Mouse (Mus musculus) left cerebral cortex, adult 9 months (tissue): Measurements from ENCODE around the gene Ajm1.

Source experiments
- DNase-seq, 2 experiments: peaks; one replicate each; pipeline ENCODE4 v3.0.0; 2022; ENCODE audit warnings: low spot score in 2 of 2

Ajm1 gene

DNA sequence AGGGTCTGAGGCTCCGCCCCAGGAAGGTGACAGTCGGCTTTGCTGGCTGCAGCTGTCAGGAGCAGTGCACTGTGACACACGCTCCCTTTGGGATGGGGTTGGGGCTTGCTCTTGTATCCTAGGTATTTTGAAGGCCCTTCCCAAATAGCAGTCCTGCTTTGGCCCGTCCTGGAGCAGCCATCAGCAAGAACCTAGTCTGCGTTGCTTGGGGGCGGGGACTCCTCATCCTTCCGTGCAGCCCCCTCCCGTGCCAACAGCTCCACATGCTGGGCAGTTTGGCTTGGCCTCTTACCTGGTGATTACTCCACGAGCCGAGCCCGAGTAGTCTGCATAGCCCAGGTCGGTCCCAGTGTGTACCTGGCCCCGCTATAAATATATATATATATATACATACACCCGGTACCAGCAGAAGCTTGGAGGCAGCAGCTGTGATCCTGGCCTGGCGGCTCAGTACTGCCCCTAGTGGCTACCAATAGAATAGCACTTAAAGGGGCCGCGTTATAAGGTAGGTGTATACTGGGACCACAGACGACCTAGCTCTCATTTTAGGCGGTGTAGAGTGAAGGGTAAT, at the start of gene Ajm1:
Gene Ajm1 (minus strand): TSS at position 464 of the 571 bp plus-strand sequence.
- peak in 1 of 2 experiments; percentile 78 for DNase-seq

DNA sequence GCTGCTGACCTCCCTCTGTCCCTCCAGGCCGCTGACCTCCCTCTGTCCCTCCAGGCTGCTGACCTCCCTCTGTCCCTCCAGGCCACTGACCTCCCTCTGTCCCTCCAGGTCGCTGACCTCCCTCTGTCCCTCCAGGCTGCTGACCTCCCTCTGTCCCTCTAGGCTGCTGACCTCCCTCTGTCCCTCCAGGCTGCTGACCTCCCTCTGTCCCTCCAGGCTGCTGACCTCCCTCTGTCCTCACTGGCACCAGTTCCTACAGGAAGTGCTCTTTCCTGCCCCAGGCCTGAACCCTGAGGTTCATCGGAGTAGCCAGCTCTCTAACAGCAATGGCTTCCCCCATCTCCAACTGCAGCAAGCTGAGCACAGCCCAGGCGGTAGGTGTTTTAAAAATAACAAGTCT, 47.2 kb upstream of the Ajm1 start:
- no peak for DNase-seq

DNA sequence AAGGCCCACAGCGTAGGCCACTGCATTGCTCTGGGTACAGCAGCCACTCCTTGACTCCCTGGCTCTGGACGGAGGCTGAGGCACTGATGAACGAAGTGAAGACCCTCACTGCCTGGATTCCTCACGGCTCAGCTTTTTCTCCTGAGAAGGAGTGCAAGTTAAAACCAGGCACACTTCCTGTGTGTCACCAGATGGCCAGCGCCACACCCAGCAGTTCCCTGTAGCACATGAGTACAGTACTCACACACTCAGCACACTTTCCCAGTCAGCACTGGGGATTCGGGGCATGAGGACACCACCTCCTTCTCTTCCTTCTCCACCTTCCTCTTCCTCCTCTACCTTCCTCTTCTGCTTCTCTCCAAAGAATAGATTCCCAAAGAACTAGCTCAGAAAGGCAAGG, 46.3 kb upstream of the Ajm1 start, which contains the start of gene Fcna:
Gene Fcna (minus strand): TSS at position 220 of the 400 bp plus-strand sequence.
- DNase-seq: no peak

DNA sequence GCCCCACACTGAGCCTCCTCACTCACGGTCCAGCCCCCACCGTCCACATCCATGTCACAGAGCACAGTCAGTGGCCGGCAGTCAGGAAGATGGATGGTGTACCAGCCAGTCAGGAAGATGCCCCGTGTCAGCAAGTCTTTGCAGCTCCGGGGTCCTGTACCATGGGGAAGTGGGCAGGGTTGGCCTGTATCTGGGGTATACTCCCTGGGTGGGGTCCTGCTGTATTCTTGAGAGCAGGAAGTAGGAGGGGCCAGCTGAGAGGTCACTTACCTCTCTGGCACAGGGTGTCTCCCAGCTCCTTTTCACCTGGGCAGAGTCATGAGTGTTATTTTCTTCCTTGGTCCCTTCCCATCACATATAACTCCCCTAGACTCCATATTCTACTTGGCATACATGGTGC, 44.4 kb upstream of the Ajm1 start:
- no peak for DNase-seq

DNA sequence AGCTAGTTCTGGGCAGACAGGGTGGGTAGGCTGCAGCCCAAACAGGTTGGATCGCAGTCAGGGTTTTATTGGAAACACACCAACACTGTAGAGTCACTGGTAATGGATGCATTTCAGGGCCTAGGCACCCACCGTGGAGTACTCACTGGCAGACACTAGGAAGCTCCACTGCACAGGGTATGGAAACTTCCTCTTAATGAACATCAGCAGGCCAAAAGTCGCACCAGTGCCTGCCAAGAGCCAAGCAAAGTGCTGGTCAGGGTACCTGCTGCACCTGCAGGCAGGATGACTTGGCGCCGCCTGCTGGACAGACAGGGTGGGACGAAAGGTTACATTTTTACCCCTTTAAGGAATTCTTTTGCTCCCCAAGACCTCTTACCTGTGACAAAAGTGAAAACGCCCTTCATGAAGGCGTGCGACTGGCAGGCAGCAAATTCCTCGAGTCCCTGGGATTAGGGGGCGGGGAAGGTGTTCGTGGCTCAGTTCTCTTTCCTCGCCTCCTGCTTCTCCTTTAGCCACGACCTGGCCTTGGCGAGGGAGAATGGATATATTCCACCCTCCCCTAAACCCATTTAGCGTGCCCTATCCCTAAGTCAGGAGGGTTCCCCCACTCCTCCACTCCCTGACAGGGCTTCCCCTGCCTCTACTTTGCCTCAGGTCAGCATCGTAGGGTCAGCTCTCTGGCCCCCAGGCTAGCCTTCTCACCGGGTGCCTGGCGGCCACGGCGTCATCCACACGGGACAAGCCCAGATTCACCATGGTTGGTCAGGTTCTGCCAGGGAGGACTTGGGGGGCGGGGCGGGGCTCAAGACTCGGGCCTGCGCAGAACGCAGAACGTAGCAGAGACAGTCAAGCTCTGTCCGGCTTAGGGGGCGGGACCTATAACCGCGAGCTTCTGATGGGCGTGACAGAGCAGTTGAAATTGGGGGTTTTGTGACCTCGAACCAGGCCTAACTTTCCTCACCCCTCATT, 40.0 kb upstream of the Ajm1 start, which contains the start of gene Tmem141:
Gene Tmem141 (minus strand): TSS at position 777 of the 972 bp plus-strand sequence.
- peak; percentile 61 to 89 for DNase-seq

DNA sequence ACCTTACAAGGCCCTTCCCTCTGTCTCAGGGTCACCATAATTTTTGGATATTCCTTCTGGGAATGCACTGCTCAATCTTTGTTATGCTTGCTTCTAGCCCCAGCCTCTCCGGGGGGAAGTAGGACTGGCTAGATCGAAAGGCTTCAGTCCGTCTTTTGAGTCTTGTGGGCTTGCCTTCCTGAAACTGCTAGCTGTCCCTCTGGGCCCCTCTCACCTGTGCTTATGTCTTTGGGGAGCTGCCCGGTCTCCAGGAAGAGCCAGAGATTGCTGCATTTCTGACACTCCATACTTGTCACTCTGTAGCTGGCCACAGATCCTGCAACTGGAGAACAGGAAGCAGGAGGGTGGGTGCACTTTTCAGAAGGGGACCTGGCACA, 39.3 kb upstream of the Ajm1 start:
- DNase-seq: no peak

DNA sequence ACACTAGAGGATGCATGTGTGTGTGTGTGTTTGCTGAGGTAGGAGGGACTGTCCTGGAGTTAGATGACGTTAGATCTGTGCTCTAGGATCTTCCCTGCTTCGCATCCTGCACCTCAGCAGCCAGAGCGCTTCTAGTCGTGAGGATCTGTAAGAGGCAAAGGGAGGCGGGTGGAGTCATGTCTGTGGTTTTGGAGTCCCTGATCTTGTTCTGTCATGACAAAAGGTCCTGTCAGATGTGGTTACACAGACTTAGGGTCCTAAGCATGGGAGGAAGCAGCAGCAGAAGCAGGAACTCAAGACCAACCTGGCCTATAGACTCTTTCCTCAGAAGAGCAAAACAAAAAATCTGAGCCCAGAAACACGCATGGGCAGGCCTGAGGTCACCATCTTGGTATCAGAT, 38.8 kb upstream of the Ajm1 start:
- no peak for DNase-seq

DNA sequence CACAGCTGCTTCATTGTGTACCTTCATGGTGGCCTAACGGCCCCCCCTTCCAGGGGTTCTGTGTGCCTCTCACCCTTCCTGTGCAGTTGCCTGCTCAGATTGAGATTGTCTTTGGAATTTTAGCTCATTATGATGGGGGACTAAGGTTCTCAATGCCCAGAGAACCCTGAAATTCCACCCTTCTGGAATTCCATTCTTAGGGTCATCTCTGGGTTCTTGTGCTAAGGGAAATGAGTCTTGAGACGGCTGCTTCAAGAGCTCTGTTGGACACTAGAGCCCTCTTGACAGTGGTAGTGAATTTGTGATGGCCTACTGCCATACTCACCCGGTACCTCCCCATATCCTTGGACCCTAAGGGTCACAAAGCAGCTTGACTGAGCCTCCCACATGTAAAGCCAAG, 36.0 kb upstream of the Ajm1 start, which contains the start of gene Ccdc183:
Gene Ccdc183 (minus strand): TSS at position 101 of the 400 bp plus-strand sequence.
- no peak for DNase-seq

DNA sequence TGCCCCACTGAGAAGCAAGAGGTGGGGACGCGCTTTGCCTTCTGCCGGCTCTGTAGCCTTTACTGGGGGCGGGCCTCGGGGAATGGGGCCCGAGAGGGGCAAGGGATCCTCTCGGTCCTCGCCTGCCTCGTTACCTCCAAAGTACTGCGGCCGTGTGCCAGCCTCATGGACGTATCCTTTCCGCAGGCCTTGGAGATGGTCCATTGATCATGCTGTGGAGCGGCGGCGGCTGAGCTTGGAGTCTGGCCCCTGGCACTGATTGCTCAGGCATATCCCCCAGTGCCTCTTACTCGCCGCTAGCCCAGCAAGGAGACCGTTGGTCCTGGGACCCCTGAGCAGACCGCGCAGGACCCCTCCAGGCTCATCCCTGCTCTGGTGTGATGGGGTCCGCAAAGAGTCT, 34.8 kb upstream of the Ajm1 start:
- DNase-seq: no peak

DNA sequence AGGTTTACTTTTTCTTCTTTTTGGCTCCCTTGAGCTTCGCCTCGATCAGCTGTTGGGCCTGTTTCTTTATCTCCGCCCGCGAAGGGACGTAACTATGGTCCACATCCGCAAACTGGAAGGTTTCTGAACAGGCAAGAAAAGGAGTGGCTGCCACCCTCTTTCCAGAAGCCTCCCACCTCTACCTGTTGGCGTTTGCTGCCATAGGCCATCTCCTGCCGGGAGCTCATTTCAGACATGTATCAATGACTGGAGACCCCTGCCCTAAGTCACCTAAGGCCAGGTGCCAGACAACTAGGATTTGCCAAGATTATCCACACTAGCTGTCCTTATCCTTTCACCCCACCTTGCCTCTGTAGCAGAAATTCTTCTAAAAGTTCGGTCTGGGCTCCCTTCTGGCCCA, 27.1 kb upstream of the Ajm1 start:
- DNase-seq: no peak

DNA sequence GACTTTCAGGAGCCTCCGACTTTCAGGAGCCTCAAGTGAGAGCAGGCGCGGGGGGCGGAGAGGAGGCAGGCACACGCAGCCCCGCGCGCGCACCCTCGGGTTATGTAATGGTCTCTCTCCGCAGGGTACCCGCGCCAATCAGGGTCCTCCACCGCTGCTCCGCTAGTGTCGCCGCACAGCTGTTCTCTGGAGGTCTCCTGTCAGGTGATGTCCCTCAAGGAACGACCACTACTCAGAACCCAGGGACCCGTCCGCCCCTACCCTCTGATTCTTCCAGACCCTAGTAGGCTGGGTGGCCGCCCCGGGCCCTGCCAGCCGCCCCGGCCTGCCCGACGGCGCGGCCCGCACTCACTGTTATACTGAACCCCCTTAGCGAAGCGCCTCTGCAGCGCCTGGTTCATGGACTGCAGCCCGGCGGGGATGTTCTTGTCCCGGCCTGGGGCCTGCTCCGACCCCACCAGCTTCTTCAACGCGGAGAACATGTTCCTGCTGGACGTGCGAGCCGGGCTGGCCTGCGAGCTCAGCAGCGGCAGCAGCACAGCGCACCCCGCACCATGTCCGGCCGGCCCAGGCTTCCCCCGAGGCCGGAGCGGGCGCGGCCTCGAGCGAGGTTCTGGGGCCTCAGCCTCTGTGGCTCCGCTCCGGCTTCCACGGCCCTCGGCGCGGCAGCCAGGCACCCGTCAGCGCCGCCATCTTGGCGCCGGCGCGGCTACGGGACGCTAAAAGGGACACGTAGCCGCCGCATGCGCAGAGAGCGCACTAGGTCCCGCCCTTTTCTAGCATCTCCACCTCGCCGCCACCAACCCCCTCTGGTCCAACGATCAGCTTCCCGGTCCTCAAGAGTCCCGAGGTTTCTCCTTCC, 26.4 kb upstream of the Ajm1 start, which contains the start of gene Rabl6:
Gene Rabl6 (minus strand): TSS at position 761 of the 862 bp plus-strand sequence.
- peak; percentile 65 to 91 for DNase-seq

DNA sequence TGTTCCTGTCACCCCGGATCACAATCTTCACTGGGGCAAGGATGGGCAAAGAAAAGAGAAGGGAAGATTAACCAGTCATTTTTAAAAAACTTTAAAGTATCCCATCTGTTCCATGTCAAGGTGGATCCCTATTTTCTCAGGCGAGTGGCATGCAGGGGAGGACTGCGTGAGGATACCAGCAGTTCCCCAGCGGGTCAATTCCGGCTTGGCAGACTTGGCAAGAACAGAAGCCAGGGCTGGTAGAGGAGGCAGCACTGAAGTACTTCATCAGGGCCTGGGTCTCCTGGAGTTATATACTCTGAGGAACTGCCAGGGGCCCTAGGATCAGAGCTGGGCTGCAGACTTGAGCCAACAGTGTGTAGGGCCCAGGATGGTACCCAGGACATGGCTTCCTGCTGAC, 21.0 kb upstream of the Ajm1 start:
- no peak for DNase-seq

DNA sequence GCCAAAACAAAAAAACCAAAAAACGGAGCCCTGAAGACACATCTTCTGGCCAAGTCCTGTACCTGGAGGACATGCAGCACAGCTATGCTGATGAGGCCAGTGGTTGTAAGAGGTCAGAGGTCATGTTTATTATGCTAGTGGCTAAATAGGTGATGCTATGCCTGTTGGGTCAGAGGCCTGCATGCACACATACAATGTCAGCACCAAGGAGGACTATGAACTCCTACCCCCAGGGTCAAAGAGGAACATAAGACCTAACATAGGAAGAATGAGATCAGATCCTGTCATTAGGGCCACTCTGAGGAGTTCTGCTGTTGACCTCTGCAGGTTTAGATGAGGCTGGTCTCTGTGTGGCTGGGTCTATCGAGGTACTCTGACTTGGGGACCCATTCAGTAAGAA, 18.5 kb upstream of the Ajm1 start:
- DNase-seq: no peak

DNA sequence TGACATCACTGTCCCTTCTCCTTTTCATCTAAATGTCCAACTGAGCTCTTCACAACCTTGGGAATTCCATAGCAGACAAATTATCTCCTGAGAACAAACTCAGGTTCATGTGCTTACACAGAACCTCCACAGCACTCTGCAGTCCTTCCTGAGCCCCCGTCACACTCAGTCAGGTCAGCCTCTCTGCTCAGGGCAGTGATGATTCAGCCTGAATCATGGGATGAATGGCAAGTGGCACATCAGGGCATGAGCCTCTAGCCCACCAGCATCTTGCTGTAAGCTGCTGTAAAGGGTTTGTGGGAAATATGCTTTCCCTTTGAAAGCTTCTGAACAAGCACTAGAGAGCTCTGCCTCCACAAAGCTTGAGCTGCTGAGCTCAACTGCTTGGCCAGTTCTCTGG, 17.2 kb upstream of the Ajm1 start:
- no peak for DNase-seq

DNA sequence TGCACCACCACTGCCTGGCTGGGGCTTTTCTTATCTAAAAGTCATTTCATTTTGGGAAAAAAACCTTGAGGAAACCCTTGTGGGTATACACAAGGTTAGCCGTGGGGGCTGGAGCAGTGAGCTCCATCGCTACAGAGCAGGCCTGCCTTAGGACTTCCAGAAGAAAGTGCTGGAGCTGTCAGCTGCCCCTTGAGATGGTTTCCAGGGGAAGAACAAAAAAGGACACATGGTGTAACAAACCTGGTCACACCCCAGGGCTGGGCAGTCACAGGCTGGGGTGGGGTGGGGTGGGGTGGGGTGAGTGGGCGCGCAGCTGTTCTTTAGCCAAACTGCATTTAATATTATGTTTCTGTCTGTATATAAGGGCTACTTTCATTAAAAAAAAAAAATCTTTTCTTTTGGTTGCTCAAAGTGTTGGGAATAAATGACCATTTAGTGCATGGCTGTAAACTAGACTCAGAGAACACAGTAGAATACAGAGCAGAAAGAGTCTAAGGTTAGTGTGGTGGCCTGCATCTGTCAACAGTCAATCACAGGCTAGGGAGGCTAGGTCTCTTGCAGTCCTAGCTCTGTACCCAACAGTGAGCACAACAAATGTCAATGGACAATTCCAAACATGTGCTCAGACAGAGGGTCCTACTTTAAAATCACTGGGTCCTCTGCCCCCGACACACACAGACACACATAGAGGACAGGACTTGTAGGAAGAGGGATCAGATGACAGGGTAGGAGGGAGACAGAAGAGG, 15.4 kb upstream of the Ajm1 start:
- DNase-seq: no peak

DNA sequence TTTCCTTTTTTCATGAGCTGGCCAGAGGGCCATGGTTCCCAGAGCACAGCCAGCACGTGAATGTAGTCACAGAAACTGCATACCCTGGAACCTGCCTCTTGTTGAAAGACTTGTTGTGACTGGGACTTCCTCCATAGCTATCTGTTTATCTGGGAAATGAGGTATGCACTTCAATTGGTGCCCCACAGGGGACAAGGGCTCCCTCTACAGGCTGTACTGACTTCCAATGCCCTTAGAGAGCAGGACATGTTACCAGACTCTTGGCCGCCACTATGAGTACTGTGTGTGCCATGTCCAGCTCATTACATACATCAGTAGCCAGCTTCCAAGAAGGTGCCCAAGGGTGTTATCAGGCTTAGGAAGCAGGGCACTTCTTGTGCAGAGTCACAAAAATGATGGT, 10.3 kb upstream of the Ajm1 start:
- DNase-seq: peak in 1 of 2 experiments; percentile 62

DNA sequence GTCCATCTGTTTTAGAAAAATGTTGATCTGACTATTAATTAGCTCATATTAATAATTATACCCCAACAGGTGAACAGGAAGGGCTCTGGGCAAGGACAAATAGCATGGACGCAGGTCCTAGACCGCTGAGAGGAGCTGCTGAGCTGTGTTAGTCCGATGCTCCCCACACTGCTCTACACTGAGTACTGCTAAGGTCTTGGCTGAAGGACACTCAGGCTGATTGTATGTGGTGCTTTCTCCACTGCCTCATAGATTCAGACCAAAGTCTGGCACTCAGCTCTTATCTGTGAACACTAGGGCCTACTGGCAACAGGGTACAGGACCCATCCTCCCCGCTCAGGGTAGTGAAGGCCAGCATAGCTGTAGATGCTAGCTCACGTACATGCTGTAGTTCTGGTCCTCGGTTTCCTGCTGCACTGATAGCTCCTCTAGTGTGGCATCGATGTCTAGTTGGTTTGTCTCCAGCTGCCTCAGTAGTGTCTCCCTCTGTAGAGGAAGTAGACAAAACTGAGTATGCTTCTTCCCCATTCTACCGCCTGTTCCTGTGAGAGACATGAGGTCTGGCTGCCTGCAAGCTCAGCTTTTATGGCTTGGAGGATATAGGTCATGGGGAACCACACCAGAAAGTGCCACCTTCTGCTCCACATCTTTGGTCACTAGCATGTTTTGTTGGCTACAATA, 6.8 kb upstream of the Ajm1 start:
- DNase-seq: no peak

DNA sequence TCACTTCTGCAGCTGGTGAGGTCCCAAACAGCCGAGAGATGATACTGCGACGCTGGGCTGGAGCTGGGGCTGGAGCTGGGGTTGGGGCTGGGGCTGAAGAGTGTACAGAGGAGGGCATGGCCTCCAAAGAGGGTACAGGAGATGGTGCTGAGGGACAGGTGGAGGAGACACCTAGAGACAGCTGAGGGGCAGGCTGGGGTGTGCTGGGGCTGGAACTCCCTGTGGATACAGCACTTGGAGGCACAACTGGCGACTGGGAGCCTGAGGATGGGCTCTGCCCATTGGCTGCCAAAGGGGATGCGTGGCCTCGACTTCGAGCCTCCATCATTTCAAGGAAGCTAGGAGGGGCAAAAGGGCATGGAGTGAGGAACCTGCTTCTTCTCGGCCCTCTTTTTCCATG, 5.7 kb upstream of the Ajm1 start:
- no peak for DNase-seq

DNA sequence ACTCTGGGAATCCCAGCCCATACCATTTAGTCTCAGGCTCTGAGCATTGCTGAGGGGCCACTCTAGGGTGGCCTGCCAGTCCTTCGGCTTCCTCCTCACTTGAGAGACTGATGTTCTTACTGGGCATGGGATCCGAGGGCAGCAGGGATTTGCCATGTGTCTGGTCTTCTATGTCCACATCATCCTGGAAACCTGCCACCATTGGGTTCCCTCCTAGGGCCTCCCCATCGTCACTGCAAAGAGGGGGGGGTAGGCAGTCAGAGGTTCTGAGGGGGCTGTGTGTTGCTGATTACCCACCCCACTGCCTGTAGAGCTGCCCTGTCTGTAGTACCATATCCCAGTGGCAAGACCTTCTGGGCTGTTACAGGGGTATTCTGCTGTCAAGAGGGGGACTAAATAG, 4.0 kb upstream of the Ajm1 start:
- no peak for DNase-seq

DNA sequence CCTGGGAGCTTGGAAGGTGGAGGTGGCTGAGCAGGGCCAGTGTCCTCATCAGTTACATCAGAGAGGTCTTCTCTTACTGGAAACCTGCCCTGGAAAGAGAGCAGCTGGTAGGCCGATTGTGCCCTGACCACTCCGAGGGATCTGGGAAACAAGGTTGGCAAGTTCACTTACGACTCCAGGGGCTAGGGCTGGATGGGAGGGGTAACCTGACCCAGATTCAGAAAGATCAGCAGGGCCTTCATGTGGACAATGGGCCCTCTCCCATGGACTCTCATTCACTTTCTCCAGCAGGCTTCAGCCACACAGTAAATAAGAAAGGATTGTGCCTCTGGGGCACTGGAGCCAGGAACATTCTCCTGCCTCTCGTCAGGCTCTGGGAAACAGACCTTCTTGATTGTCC, 3.3 kb upstream of the Ajm1 start:
- DNase-seq: no peak

DNA sequence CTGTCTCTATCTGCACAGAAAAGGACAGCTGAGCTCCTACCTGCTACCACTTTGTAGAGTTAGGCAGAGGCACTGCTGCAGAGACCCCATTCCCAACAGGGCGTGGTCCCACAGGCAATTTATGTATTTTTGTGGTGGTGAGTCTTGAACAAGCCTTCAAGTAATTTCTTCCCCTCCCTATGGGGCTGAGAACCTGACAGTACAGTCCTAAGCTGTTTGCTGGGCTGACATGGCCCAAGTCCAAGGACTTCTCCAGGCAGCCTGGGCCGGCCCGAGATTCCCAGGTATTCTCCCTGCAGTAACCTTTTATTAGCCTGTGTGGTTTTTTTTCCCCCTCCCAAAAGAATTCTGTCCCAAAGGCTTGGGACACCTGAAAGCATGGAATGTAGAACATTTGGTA, 2.6 kb upstream of the Ajm1 start:
- DNase-seq: no peak
